Mouse (Mus musculus) kidney, adult 2 months (tissue): ENCODE results near the gene Kif19a.

Source experiments
- CTCF ChIP-seq: fragments of 200-500 bp; conservative IDR thresholded peaks from 2 replicates; pipeline ENCODE4 v1.5.1; 2011; ENCODE audit warnings: low read depth, mild to moderate bottlenecking, control low read depth, low read length, moderate library complexity, mixed read lengths; ENCODE audit not compliant: insufficient read depth, insufficient read length
- POLR2A ChIP-seq: fragments of 200-500 bp; IDR thresholded peaks from one replicate; pipeline ENCODE4 v1.6.1; 2011; ENCODE audit warnings: low read depth, low read length, control low read depth

DNA sequence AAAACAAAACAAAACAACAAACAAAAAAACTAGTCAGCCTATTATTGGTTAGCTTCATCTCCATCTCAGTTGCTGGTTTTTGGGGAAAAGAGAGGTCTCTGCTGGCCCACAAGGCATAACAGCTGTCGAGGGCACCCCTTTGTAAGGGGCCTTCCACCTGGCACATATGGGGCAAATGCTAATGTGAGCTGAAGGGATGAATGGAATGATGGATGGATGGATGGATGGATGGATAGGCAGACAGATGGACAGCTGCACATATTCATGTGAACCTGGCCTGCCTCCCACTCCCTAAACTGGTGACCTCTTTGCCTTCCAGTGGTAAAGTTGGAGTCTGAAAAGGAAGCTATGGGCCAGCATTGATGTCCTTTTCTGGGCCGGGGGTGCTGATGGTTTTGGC, 41.8 kb downstream of the Kif19a start:
- TF ChIP-seq POLR2A = no peak
- TF ChIP-seq CTCF = no peak
